Mouse (Mus musculus): Measurements from ENCODE around the gene Itpr1.

Gene Itpr1

GRCm38 (mm10) chr6:108435467-108435866 lies 222.6 kb downstream of the Itpr1 start:
- DNase-seq (ENCODE audit: low read depth, low spot score), result no peak

DNA sequence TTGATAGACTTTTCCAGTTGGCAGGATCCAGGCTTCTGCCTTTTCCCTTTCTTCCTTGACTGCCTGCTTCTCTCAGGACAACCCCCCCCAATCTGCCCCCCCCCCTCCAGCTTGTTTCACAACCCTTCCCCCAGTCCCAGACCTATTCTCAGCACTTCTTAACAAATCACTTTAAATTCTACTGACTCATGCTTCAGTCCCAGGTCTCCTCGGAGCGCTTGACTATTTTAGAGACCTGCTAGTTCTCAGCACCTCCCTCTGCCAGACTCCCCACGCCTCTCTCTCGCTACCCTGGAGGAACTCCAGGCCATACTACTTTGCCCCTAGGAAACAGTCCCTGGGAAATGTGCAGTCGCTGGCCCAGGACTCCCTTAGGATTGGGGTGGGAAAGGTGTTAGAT lies 223.7 kb downstream of the Itpr1 start:
- no peak for DNase-seq (ENCODE audit: low read depth, low spot score)

DNA sequence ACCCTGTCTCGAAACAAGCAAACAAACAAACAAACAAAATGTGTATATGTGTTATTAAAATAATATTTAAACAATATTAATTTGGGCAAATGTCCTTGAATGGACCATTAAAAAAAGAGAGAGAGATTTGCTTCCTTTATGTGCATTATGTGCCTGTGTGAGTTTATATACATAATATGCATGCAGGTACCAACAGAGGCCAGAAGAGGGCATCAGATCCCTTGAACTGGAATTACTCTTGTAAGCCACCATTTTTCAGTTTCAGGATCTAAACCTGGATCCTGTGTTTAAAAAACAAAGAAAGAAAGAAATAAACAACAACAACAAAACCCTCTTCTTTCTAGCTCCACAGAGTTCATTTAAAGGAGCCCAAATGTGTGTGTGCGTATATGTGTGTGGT lies 228.4 kb downstream of the Itpr1 start:
- no peak for DNase-seq (ENCODE audit: low read depth, low spot score)

GRCm38 (mm10) chr6:108442291-108442690 lies 229.4 kb downstream of the Itpr1 start:
- no peak for DNase-seq (ENCODE audit: low read depth, low spot score)

DNA sequence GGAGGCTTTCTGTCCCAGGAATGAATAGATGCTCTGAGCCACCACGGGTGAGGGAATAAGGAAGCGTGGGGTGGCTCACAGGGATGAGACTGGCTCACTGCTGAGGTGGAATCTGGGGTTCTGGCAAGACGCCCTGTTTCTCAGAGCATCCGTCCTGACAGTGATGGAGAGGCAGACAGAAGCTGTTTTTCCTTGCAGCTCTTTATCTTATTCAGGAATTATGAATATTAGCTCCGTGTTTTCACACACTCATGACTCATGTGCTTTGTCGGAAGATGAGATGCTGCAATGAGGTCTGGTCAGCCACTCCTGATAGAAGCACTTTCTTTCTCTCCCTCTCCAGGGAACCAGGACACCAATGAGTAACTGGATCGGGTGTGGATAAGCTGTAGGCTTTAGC lies 231.5 kb downstream of the Itpr1 start:
- DNase-seq (ENCODE audit: low read depth, low spot score), result no peak

- no peak for DNase-seq (ENCODE audit: low read depth, low spot score)
Observed at GRCm38 (mm10) chr6:108445006-108445405, 232.1 kb downstream of the Itpr1 start.

- no peak for DNase-seq (ENCODE audit: low read depth, low spot score)
Observed at GRCm38 (mm10) chr6:108446766-108447165, 233.9 kb downstream of the Itpr1 start.

GRCm38 (mm10) chr6:108447179-108447845 lies 234.4 kb downstream of the Itpr1 start:
- no peak for DNase-seq (ENCODE audit: low read depth, low spot score)

- DNase-seq (ENCODE audit: low read depth, low spot score), result no peak
Observed at GRCm38 (mm10) chr6:108448016-108448735, 235.3 kb downstream of the Itpr1 start.

- DNase-seq (ENCODE audit: low read depth, low spot score), result no peak
Observed at GRCm38 (mm10) chr6:108448864-108449263, 236.0 kb downstream of the Itpr1 start.

GRCm38 (mm10) chr6:108451536-108451935 lies 238.6 kb downstream of the Itpr1 start:
- no peak for DNase-seq (ENCODE audit: low read depth, low spot score)

DNA sequence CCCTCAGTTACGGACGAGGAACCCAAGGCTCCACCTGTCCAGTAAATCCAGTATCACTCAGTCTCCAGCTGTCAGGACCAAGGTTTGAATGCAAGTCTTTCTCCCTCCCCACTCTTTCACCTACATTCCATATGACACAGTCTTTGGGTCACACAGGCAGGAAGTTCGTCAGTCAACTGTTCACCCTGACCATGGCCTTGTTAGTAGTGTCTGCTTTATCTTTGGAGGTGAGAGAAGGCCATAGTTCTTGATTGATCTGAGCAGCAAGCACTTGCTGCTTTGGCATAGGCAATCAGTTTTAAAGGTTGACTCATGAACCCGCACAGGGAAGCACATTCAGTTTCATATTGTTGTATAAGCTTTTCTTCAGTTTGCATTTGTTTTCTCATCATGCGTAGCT lies 240.7 kb downstream of the Itpr1 start:
- no peak for DNase-seq (ENCODE audit: low read depth, low spot score)

- DNase-seq (ENCODE audit: low read depth, low spot score), result peak; percentile 90
Observed at GRCm38 (mm10) chr6:108454061-108454891, 241.4 kb downstream of the Itpr1 start.

GRCm38 (mm10) chr6:108454979-108455836 lies 242.3 kb downstream of the Itpr1 start:
- no peak for DNase-seq (ENCODE audit: low read depth, low spot score)

GRCm38 (mm10) chr6:108456231-108457062 lies 243.6 kb downstream of the Itpr1 start:
- DNase-seq (ENCODE audit: low read depth, low spot score), result peak; percentile 93

GRCm38 (mm10) chr6:108457063-108457405 lies 244.1 kb downstream of the Itpr1 start:
- no peak for DNase-seq (ENCODE audit: low read depth, low spot score)

GRCm38 (mm10) chr6:108457516-108458181 lies 244.8 kb downstream of the Itpr1 start:
- DNase-seq (ENCODE audit: low read depth, low spot score), result no peak

DNA sequence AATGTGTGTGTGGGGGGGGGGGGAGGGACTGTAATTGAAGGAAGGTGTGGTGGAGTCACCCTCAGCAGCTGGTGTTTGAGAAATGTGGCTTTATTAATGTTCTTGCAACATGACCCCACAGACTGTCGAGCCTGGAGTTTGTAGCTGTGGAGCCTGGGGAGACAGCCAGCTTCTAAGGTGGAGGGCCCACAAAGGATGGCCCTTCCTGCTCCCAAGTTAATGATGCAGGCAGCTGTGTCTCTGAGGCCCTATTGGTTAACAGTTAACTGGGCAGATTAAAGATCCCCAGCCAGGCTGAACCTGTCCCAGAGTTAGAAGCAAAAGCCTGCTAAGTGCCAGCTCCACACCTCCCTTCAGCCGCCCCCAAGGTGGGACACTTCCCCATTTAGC lies 245.3 kb downstream of the Itpr1 start:
- no peak for DNase-seq (ENCODE audit: low read depth, low spot score)

GRCm38 (mm10) chr6:108458826-108459225 lies 245.9 kb downstream of the Itpr1 start:
- DNase-seq (ENCODE audit: low read depth, low spot score), result no peak

DNA sequence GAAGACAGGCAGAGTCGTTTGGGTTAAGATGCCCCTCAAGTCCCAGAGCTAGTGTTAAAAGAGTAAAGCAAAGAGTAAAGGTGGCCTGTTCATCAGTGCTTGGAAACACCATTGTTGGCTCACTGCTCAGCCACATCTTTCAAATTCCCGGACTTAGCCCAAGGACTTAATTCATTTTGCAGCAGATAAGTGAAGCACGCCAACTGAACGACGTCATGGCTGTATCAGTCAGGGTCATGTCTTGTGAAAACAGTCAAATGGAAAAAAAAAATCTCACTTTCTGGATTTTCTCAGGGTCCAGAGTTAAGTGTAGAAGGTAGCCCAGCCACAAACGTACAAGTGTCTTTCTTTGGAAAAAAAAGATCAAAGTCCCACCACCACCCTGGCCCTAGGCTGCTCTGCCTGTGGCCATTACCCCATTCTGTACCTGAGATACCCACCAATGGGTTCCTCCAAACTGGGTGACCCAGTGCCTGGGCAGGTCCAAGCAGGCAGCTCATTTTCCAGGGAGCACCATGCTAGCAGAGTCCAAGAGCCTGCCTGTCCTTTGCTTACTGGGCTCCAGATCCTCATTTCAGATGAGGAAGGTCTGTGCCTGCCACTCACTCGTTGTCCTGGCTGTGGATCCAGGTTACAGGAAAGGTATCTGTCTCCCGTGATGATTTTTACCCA lies 251.5 kb downstream of the Itpr1 start:
- DNase-seq (ENCODE audit: low read depth, low spot score), result no peak
